Mouse (Mus musculus) heart, postnatal 0 days (tissue): ENCODE data around the gene 1700008O03Rik.

ENCODE experiments used
- CTCF ChIP-seq: IDR thresholded peaks from 2 replicates; pipeline ENCODE4 v1.5.1; 2016; ENCODE audit warnings: antibody characterized with exemption, control low read depth, low read depth
- EP300 ChIP-seq: IDR thresholded peaks from 2 replicates; pipeline ENCODE4 v1.6.1; 2016; ENCODE audit warnings: antibody characterized with exemption, low read depth

GRCm38 (mm10) chr7:44341119-44341518 lies 44.5 kb downstream of the 1700008O03Rik start:
- TF ChIP-seq EP300 (no peak), CTCF (no peak)
